Mouse (Mus musculus): Measurements from ENCODE around the gene Cd300ld3.
"Not testable (repeated sequence)": the region's sequence is repeated elsewhere in the genome, so short reads cannot be mapped to it uniquely, and the experiment has no call there.

Gene Cd300ld3

GRCm38 (mm10) chr11:115058701-115059100 is 10.5 kb upstream of the Cd300ld3 start:
- in situ Hi-C loops (cut with MboI, MseI) = no loop called here

GRCm38 (mm10) chr11:115054537-115054936 is 6.3 kb upstream of the Cd300ld3 start:
- in situ Hi-C loops (cut with MboI, MseI) = loop anchor here in 1 of 2 experiments (5.0 kb wide), 1 partner anchor 37 kb away; the partner anchor contains the start of gene Cd300ld2

GRCm38 (mm10) chr11:115052991-115053390 is 4.8 kb upstream of the Cd300ld3 start:
- in situ Hi-C loops (cut with MboI, MseI) = loop anchor here in 1 of 2 experiments (5.0 kb wide), 1 partner anchor 36 kb away; the partner anchor contains the start of gene Cd300ld2

- in situ Hi-C loops (cut with MboI, MseI) = loop anchor here in 1 of 2 experiments (5.0 kb wide), 1 partner anchor 35 kb away; the partner anchor contains the start of gene Cd300ld2
These were observed 4.0 kb upstream of the Cd300ld3 start for GRCm38 (mm10) chr11:115052206-115052605.

GRCm38 (mm10) chr11:115049282-115049895 is 1.2 kb upstream of the Cd300ld3 start:
- in situ Hi-C loops (cut with MboI, MseI) = no loop called here

- in situ Hi-C loops (cut with MboI, MseI) = loop anchor here (5.0 to 10.0 kb wide), 2 partner anchors 35 to 53 kb away; partner anchors contain the start of genes Cd300c2 (in 2 of the 2) and Cd300ld (in 1 of the 2)
These were observed 10.5 kb downstream of the Cd300ld3 start, which contains the start of gene Cd300ld5 for GRCm38 (mm10) chr11:115037669-115038068. Cd300ld5 (minus strand) TSS chr11:115037769.

- in situ Hi-C loops (cut with MboI, MseI) = not testable (repeated sequence)
These were observed 21.3 kb downstream of the Cd300ld3 start, which contains the start of gene Cd300ld4 for GRCm38 (mm10) chr11:115026912-115027311. Cd300ld4 (minus strand) TSS chr11:115027012.

- in situ Hi-C loops (cut with MboI, MseI) = loop anchor here in 1 of 2 experiments (5.0 kb wide), 1 partner anchor 36 kb away; no protein-coding TSS in a partner anchor
These were observed 32.1 kb downstream of the Cd300ld3 start, which contains the start of gene Cd300ld2 for GRCm38 (mm10) chr11:115016093-115016492. Cd300ld2 (minus strand) TSS chr11:115016193.

- in situ Hi-C loops (cut with MboI, MseI) = loop anchor here (5.0 kb wide), 1 partner anchor 33 kb away; the partner anchor contains the start of gene Cd300ld5 (in 2 of the 2)
These were observed 44.1 kb downstream of the Cd300ld3 start for GRCm38 (mm10) chr11:115004070-115004469.

GRCm38 (mm10) chr11:115001474-115002040 is 46.7 kb downstream of the Cd300ld3 start, which contains the start of gene Cd300c2:
Cd300c2 (minus strand) TSS chr11:115001880.
- in situ Hi-C loops (cut with MboI, MseI) = loop anchor here (5.0 kb wide), 1 partner anchor 36 kb away; the partner anchor contains the start of gene Cd300ld5 (in 2 of the 2)

All from T-helper 17 cell (primary cell).